Mouse (Mus musculus) right cerebral cortex, postnatal 25 days (tissue): ENCODE measurements around the gene Gm9936.
"Not testable (repeated sequence)": the region's sequence is repeated elsewhere in the genome, so short reads cannot be mapped to it uniquely, and the experiment has no call there.

Experiments used
- DNase-seq: peaks from one replicate; pipeline ENCODE4 v3.0.0; 2022

Gm9936 gene

DNA sequence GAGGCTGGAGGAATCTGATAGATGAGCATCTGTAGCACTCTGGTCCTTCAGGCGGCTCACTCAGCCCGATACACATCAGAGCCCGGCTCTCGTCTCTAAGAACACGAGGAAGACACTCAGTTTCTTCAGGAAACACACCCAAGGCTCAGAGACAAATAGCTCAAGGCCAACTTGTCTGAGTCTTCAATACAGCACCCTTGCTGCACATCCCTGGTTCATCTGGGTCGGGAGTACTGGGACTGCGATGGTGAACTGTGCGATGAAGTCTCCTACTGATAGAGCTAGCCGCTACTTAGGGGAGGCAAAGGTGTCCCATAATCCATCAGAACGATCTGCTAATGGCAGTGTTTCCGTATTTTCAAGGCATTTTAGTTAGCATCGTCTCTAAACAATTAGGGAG, at the start of gene Gm9936:
Gene Gm9936, minus strand, starts transcription at position 101 of the 400 bp plus-strand sequence.
- DNase-seq: no peak

DNA sequence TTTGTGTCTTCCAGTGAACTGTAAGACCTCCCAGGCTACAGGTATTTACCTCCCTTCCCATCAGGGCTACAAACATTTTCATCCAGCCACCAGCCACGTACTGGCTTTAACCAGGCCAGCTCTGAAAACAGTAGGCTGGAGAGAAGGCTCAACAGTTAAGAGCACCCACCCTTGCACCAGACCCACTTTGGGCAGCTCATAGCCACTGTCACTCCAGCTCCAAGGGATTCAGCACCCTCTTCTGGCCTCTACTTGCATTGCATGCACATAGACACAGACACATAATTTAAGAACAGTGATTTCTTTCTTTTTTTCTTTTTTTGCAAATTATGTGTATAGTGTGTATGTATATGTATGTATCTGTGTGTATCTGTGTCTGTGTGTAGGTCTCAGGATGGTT, 43.9 kb upstream of the Gm9936 start:
- DNase-seq: no peak

DNA sequence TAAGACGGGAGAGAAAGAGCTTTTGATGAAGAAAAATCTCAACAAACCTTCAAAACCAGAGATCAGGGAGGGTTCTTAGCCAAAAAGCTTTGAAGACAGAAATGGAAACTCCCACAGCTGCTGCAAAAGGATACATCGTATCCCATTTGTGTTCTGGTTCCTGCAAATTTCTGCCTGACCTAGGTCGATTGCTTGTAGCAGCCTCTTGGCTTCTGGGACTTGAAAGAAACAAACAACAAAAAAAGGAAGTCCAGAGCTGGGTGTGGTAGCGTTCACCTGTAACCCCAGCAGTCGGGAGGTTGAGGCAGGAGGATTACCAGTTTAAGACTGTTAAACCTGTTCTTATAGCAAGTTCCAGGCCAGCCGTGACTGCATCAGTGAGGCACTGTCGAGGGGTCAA, 40.4 kb upstream of the Gm9936 start:
- no peak for DNase-seq

DNA sequence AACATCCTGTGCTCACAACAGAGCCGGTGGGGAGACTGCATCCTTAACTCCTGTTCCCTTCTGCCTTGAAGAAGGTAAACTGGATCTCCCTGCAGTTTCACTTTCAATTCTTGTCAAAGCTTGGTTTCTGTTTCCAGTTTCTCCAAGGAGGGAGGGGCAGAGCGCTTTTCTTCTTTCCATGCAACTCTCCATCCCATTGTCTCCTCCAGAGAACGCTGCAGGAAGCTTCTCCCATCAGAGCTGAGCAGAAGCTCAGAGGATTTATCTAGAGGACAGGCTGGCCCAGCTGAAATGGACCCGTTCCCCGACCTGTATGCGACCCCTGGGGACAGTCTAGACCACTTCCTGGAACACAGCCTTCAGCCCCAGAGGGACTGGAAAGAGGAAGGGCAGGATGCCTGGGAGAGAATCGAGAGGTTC, 38.9 kb upstream of the Gm9936 start:
- no peak for DNase-seq

DNA sequence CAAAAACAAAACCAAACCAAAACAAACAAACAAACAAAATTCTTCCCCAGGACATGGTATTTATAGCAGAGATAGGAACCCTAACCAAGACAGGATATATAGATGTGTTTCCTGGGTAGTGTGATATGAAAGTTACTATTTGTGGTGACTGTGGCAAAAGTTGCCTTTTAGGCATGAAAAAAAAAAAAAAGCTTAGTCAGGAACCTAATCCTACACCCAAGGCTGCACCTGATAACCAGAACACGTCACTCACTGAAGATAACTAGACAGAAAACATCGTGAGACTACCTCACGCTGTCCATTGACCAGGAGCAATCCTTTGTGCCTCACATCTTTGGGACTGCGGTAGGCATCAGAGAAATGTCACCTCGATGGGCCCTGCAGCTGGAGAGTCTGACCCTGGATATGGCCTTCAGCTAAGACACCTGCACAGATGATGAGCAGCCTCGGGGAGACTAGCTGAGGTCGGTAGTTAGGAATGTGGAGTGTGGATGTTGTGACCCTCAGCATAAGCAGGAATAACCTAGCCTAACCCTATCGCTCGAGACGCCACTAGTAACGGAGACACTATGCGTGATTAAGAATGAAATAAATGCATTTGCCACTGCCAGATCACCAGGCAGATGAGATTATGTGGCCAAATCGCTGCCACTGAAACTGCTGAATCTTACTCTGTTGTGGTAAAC, 38.3 kb upstream of the Gm9936 start, which contains the start of gene Oasl2:
Gene Oasl2, plus strand, starts transcription at position 249 of the 686 bp plus-strand sequence.
- DNase-seq: no peak

DNA sequence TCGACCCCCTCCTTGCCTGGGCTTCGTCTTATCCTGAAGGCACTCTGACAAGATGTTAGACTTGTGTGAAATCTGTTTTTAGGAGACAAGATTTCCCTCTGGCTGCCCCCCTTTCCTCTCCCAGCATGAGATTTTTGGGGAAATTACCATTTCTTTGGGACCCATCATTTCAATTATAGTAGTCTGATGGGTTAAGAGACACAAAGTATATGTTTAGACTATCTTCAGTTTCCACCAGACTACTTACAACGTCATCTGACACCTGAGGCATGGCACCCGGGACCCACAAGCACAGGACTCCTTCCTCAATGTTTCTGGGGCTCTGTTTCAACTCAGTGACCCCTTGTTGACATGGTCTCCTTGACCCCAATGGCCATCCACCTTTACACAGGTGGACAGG, 37.1 kb upstream of the Gm9936 start:
- DNase-seq: no peak

DNA sequence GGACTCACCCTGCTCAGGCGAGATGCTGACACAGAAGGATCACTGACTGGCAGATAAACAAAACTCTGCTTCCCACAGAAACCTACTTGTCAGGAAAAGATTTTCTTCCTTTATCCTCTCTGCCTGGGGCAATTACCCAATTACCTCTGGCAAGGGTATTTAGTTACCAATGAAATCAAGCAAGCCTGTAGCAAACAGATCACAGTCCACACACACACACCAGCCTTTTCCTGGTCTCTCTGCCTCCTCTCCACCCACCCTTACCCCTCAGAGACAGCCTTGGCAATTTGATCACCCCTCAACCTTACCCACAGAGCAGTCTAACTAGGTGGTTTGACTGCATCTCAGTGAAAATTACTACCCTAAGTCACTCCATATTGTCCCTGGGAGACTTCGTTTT, 30.5 kb upstream of the Gm9936 start:
- DNase-seq: no peak

DNA sequence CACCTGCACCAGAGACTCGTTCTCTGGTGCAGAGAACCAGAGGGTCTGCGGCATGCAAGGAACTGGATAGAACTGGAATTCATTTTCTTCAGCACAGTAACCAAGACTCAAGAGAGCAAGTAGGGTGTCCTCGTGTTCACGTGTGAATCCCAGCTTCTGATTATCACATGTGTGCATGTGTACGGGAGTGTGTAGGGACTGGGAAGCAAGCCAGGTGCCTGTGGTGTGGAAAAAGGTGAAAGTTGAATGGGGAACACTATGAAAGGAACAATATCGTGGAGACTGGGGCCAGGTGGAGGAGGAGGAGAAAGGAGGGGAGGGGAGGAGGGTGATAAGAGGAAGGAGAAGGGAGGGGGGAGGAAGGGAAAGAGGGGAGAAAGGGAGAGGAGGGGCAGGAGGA, 28.3 kb upstream of the Gm9936 start:
- DNase-seq: no peak

DNA sequence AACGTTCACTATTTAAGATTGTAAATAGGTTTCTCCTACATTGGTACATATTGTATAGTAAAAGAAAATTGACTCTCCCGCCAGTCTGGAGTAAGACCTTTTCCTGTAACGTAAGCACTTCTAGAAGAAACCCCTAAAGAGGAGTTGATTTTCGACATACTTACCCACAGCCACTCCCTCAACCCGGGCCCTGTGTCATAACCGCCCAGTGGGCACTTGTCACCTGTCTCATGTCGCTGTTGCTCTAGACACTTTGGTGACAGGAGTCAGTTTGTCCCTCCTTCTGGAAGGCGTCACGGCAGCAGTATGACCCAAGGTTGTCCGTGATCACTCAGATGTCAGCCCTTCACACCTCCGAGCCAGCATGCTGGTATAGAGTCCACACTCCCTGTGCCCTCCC, 24.5 kb upstream of the Gm9936 start:
- DNase-seq: no peak

DNA sequence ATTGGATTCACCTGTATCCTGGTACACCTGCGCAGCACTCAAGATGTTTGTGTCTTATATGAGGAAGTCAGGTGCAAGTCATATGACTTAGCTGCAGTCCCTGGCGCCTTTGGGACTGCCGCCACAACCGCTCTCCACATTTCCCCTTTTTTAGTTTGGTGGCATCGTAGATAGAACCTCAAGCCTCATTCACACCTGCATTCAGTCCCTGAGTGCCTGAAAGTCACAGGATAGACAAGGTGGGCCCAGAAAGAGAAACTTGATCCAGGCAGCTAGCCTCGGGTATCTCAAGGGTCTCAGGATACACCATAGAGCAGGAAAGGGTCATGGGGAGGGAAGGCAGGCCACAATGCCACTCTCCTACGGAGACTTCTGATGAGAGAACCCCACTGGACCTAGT, 23.8 kb upstream of the Gm9936 start:
- not testable (repeated sequence) for DNase-seq

DNA sequence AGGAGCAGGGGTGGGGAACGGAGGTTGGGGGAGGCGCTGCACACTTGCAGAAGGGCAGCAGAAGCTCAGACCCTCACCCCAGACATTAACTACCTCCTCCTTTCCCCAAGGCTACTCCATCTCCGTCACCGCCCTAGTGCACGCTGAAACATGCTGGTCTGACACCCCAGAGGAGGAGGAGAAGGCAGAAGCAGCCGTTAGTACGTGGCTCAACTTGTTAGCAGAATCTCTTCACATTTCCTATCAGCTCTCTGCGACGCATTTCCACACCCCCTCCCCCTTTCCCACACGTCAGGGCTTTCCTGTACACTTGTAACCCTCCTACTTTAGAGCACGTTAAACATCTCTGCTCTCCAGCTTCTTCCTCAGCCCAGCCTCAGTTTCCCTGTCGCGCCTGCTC, 20.9 kb upstream of the Gm9936 start:
- no peak for DNase-seq

DNA sequence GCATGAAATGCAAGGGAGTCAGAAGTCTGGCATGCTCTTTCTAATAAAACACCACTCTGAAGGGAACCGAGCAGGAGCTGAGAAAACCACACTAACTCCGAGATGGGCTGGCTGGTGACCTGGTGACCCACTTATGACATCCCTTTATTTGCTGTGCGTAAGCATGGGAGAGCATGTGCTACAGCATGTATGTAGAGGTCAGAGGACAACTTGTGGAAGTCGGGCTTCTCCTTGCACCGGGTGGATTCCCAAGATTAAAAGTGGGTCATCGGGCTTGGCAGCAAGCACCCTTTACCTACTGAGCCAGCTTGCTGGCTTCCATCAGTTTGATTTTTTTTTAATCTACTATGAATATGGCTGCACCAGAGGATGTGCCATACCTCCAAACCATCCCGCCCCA, 19.0 kb upstream of the Gm9936 start:
- DNase-seq: no peak

DNA sequence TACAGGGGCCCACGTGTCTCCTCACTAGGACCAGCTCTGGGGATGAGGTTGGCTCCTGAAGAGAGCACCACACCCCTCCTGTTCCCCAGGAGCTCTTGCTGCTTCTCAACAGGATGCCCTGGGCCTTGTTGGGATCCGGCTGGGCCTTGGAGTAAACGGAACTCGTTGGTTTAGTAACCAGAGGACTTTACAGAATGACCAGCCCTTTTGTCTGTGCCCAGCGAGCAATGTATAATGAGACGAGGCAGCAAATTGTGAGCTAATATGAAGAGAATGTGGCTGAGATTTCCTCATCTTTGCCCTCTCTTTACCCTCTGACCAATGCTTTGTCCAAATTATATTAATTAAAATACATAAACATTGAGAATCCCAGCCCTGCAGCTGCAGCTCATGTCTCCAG, 17.8 kb upstream of the Gm9936 start:
- no peak for DNase-seq

DNA sequence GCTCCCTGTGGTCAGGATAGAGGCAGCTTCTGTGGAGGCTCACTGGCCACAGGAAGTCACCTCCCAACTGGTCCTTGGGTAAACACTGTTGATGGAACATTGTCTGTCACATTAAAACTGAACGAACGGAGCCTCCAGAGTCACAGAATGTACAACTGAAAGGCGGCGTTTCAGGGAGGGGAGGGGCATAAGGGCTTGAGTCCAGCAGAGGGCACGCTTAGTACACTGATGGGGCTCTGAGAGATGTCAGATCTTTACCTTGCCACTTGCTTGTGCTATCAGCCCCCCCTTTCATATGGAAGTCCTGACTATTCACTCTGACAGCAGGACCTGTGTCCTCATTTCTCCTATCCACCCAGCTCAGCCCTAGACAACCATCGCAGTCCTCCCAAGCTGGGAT, 17.4 kb upstream of the Gm9936 start:
- DNase-seq: no peak

DNA sequence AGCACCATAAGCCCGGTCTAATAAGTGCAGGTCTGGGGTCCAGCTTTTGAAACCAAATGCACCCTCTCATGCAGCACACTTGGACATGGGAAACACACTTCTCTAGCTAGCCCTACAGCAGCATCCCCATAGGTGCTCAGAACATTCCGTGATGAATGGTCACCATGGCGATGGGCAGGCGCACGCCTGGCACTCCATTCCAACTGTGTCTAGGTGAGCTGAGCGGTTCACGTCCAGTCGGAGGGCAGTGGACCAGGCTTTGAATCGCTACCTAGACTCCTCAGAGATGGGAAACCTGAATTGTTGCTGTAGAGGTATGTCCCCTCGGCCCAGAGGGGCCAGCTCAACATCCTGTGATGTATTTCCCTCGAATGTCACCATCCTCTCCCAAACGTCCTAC, 6.8 kb upstream of the Gm9936 start:
- DNase-seq: no peak

DNA sequence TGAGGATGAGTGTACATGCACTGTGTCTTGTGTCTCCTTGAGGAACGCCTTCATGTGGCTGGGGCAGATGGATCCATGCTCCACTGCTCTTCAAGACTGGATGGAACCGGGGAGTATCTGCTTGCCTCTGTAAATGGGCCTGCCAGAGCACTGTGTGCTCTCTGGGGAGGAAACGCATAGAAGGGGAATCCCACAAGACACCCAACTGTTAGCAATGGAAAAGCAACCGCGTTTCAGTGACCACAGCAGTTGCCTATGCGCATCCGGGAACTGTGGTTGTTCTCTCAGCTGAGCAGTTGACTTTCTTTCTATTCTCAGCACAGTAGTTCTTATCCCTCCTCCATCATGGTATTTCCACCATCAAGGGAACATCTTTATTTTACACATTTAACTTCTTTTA, 6.3 kb upstream of the Gm9936 start:
- DNase-seq: no peak

DNA sequence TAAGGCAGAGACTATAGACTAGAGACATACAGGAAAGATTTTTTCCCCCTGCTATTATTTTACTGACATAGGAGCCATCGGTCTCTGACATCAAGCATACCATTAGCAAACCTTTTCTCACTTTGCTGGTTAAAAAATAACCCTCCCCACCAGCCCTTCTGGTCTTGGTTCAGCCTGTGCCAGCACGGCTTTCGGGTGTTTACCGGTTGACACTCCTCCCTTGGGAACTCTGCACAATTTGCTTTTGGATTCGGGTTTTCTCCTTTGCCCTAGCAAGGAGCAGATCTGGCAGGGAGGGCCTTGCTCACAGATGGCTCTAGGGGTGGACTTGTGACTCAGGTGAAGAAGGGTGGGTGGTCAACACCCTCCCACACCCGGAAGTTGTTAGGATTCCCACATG, 3.2 kb upstream of the Gm9936 start:
- DNase-seq: no peak

DNA sequence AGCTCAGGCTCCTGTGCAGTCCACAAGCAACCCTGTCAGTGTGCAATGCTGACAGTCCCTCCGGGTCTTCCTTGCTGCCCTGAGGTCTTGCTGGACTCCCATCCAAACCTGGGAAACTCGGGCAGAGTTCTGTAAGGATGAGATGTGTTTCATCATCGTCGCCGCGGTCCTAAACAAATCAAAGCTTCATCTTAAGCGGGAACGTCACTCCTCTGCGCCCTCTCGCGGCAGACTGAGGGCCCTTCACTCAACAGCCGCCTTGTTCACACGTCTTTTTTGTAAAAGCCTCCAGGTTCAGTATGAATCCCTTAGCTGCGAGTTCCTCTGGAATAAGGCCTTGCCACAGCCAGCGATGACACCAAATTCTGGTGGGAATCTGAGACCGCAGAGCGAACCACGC, 771 bp upstream of the Gm9936 start:
- peak; percentile 63 for DNase-seq

DNA sequence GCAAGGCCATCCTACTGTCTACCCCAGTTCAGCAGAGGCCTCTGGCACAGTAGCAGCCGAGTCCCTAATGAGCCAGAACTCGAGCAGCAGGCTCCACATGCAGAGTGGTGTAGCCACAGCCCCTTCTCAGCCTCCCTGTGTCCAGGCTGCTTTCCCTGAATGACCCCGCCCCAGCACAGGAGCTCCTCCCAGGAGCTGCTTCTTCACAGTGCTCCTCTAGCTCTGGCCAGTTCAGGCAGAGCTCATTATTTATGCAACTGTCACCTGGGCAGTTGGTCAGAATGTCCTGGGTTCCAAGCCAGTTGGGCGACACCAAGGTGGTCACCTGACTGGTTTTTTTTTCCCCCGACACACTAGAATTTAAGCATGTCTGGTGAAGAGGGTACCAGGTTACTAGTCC, 5.1 kb downstream of the Gm9936 start, which contains the start of gene 4930519G04Rik:
Gene 4930519G04Rik, plus strand, starts transcription at position 301 of the 400 bp plus-strand sequence.
- not testable (repeated sequence) for DNase-seq

DNA sequence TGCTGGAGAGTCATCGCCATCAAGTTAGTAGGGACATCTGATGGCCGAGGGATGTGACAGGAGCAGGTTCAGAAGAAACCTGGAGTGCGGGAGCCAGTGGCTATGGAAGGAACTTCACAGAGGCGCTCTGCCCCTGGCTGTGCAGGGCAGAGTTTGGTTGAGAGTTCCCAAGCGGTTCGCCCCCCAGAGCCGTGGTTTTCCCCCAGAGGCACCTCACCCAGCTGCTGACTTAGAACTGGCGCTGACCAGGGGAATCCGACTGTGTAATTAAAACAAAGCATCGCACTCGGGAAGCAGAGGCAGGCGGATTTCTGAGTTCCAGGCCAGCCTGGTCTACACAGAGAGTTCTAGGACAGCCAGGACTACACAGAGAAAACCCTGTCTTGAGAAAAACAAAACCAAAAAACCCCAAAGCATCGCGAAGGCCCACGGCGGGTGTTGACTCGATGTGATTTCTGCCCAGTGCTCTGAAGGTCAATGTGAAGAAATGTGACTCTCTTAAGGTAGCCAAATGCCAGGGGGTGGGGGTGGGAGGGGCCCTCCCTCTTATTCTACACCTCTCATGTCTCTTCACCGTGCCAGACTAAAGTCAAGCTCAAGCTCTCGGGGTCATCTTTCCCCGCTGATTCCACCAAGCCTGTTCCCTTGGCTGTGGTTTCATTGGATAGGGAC, 6.8 kb downstream of the Gm9936 start:
- no peak for DNase-seq

DNA sequence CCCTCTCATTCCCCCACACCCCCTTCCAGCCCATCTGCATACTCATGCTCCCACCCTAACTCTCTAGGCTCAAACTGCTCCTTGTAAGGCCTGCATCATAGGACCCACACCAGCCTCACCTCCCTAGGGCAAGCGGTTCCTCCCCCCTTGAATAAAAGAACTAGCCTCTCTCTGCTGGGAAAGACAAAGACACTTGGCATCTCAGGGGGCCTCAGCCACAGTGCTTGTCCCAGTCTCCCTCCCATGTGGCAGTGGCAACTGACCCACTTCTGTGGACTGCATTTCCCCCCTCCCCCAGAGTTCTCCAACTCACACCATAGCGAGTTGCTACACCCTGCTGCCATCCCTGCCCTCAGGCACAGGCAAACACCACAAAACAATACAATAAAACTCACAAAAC, 14.1 kb downstream of the Gm9936 start:
- DNase-seq: not testable (repeated sequence)

DNA sequence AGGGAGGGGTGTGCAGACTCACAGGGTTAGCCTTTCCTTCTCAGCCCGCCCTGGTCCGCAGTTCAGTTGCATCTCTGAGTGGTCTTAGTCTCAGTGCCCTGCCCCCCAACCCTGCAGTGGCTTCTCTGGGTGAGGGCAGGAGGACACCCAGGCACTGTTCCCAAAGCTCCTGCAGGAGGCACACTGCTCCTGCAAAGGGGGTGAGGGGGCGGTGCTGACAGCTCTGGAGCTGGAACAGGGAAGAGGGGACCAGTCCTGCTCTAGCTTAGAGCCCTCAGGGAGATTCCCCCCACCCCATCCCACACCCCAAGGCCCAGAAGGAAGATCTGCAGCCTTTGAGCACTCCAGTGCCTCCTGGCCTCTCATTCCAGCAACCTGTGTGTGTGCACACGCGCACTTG, 15.8 kb downstream of the Gm9936 start:
- DNase-seq: no peak

DNA sequence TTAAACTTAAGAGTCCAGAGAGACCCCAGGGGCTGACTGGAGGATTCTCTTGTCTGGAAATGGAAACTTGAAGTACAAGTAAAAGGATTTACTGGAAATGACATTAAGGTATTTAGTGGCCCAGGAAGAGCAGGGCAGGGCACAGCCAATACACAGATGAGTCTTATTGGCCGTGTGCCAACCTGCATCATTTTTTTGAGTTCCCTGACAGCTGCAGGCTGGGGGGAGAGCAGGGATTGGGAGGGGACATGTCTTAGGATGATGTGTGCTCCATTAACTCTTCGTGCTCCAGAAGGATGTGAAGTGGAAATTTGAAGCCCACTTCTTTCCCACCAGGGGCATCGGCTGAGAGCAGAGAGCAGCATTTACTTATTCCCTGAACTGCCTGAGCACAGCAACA, 16.3 kb downstream of the Gm9936 start:
- not testable (repeated sequence) for DNase-seq

DNA sequence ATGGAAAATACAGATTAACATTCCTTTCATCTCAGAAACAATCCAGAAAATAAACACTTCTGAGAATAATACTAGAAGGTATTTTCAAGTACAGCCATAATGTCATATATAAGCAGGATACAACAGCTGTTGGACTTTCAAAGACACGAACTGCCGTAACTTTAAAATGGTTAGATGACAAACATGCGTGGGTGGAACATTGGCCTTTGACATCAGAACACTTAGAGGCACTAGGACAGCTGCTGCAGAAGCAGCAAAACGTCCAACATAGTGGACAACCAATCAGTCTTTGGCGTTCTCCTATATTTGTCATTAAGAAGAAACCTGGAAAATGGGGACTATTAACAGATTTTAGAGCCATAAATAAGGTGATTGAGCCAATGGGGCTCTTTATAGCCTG, 18.0 kb downstream of the Gm9936 start:
- DNase-seq: not testable (repeated sequence)

DNA sequence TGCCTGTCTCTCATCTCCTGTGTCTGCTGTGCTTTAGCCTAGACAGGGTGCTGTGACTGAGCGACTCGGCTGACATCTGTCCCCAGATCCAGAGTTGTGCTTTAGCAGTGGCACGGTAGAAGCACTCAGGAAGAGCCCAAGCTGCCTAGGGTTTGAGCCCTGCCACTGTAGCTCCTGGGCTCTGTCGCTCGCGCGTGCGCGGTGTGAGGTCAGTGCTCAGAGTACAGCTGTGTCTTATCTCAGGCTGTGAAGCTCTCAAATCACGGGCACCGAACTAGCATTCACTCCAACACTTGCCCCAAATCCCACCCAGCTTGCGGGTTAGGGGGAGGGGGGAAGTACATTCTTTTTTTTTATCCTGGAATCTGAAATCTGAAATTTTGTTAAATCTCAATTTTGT, 21.6 kb downstream of the Gm9936 start:
- DNase-seq: no peak
